Mouse (Mus musculus) erythroblast, embryonic 14.5 days (primary cell): ENCODE data around the gene Gm21820. TPM values are rescaled to one million over a fixed set of nuclear protein-coding genes. Genes with fewer than 3 reads are reported as not detected.
"Not testable (repeated sequence)": the region's sequence is repeated elsewhere in the genome, so short reads cannot be mapped to it uniquely, and the experiment has no call there.

ENCODE experiments used
- H3K27me3 ChIP-seq: 2 replicates; pipeline ENCODE4 v1.6.1; 2012; ENCODE audit warnings: inconsistent platforms; ENCODE audit not compliant: control insufficient read depth
- H3K36me3 ChIP-seq: 2 replicates; pipeline ENCODE4 v1.6.1; 2012; ENCODE audit warnings: mild to moderate bottlenecking, inconsistent platforms; ENCODE audit not compliant: control insufficient read depth
- H3K4me1 ChIP-seq: 2 replicates; pipeline ENCODE4 v1.6.1; 2012; ENCODE audit warnings: inconsistent platforms; ENCODE audit not compliant: control insufficient read depth
- H3K4me3 ChIP-seq: replicated peaks from 2 replicates; pipeline ENCODE3; 2012; ENCODE audit warnings: moderate library complexity, mild to moderate bottlenecking, inconsistent platforms
- H3K9me3 ChIP-seq: 2 replicates; pipeline ENCODE4 v1.6.1; 2012; ENCODE audit warnings: low read length, inconsistent platforms, mixed read lengths; ENCODE audit not compliant: control insufficient read depth
- polyA plus RNA-seq: library from polyadenylated mRNA; stranded (reverse); fragments of >175 nt; gene quantifications from 2 replicates; pipeline ENCODE4 v1.2.3, GENCODE M21; 2012

Gm21820 gene
- not detected in 2 replicates for polyA plus RNA-seq

- not testable (repeated sequence) for H3K4me3 ChIP-seq, H3K4me1 ChIP-seq, H3K36me3 ChIP-seq, H3K9me3 ChIP-seq, H3K27me3 ChIP-seq
These were observed at the start of gene Gm21820 for GRCm38 (mm10) chrY:5249341-5249740. Gene Gm21820 (minus strand): TSS chrY:5249441.

Other genes starting within 250 kb of the Gm21820 start
- not detected in 2 replicates for gene Gm20918, start 205.5 kb downstream of the Gm21820 start, polyA plus RNA-seq